Mouse (Mus musculus): ENCODE measurements around the gene Olfr1248. TPM values are rescaled to one million over a fixed set of nuclear protein-coding genes. Genes with fewer than 3 reads are reported as not detected.

Gene Olfr1248
- polyA plus RNA-seq (2014; fragmentation: Illumina TruSeq; extraction: RNeasy Lipid Tissue Mini Kit (QIAGEN cat#74804); ENCODE audit: low read depth, low replicate concordance) = not detected

GRCm38 (mm10) chr2:89618145-89618544 is at the start of gene Olfr1248:
Gene Olfr1248, minus strand, starts transcription at chr2:89618245.

DNA sequence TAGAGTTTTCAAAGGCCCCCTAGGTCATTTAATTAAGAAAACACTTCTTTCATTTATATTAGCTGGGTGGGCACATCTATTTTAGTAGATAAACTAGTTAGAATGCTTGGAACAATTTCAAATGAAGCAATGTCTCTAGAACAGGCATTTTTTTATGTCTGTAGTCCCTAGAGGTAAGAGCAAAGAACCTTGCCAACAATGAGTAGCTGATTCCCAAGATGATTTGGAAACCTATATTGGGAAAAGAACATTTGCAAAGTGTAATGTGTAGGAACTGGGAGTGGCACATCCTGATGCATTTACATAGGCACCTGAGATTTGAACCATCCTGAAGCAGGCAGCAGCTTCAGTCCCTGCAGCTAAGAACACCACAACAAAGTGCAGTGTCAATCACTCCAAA is 43.3 kb upstream of the Olfr1248 start, which contains the start of gene Olfr1250:
Gene Olfr1250, minus strand, starts transcription at position 101 of the 400 bp plus-strand sequence.

GRCm38 (mm10) chr2:89634883-89635282 is 16.8 kb upstream of the Olfr1248 start, which contains the start of gene Olfr1249:
Gene Olfr1249, minus strand, starts transcription at chr2:89634983.

DNA sequence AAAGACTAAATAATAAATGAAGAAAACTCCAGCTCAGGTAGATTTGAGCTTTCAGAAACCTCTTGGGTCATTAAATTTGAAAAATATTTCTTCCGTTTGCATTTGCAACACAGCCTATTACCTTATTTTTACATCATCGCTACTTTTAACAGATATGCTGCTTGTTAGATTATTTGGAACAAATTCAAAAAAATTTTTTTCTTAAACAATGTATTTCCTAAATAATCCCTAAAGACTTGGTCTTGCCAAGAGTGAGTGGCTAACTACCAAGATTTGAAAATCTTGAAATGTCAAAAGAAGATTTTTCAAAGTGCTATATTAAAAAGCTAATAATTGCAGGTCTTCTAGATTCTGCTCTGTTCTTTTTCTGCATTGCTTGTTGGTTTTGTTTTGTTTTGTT is 4.0 kb downstream of the Olfr1248 start, which contains the start of gene Olfr1247:
Gene Olfr1247, minus strand, starts transcription at position 101 of the 400 bp plus-strand sequence.

GRCm38 (mm10) chr2:89593057-89593456 is 25.0 kb downstream of the Olfr1248 start, which contains the start of gene Olfr1246:
Gene Olfr1246, minus strand, starts transcription at chr2:89593157.

GRCm38 (mm10) chr2:89578347-89578746 is 39.7 kb downstream of the Olfr1248 start, which contains the start of gene Olfr1245:
Gene Olfr1245, minus strand, starts transcription at chr2:89578447.

Other genes starting within 250 kb of the Olfr1248 start
- not detected for gene Olfr1238, start 208.6 kb downstream of the Olfr1248 start, polyA plus RNA-seq (2014; fragmentation: Illumina TruSeq; extraction: RNeasy Lipid Tissue Mini Kit (QIAGEN cat#74804); ENCODE audit: low read depth, low replicate concordance)
- gene Olfr1239, start 197.8 kb downstream of the Olfr1248 start, polyA plus RNA-seq (2014; fragmentation: Illumina TruSeq; extraction: RNeasy Lipid Tissue Mini Kit (QIAGEN cat#74804); ENCODE audit: low read depth, low replicate concordance) = not detected
- not detected for gene Olfr1240, start 175.2 kb downstream of the Olfr1248 start, polyA plus RNA-seq (2014; fragmentation: Illumina TruSeq; extraction: RNeasy Lipid Tissue Mini Kit (QIAGEN cat#74804); ENCODE audit: low read depth, low replicate concordance)
- not detected for gene Olfr1241, start 131.1 kb downstream of the Olfr1248 start, polyA plus RNA-seq (2014; fragmentation: Illumina TruSeq; extraction: RNeasy Lipid Tissue Mini Kit (QIAGEN cat#74804); ENCODE audit: low read depth, low replicate concordance)
- gene Olfr1242, start 119.9 kb downstream of the Olfr1248 start, polyA plus RNA-seq (2014; fragmentation: Illumina TruSeq; extraction: RNeasy Lipid Tissue Mini Kit (QIAGEN cat#74804); ENCODE audit: low read depth, low replicate concordance) = not detected
- not detected for gene Olfr1243, start 86.8 kb downstream of the Olfr1248 start, polyA plus RNA-seq (2014; fragmentation: Illumina TruSeq; extraction: RNeasy Lipid Tissue Mini Kit (QIAGEN cat#74804); ENCODE audit: low read depth, low replicate concordance)
- gene Olfr1245, start 39.8 kb downstream of the Olfr1248 start, polyA plus RNA-seq (2014; fragmentation: Illumina TruSeq; extraction: RNeasy Lipid Tissue Mini Kit (QIAGEN cat#74804); ENCODE audit: low read depth, low replicate concordance) = not detected
- gene Olfr1246, start 25.1 kb downstream of the Olfr1248 start, polyA plus RNA-seq (2014; fragmentation: Illumina TruSeq; extraction: RNeasy Lipid Tissue Mini Kit (QIAGEN cat#74804); ENCODE audit: low read depth, low replicate concordance) = not detected
- not detected for gene Olfr1247, start 4.1 kb downstream of the Olfr1248 start, polyA plus RNA-seq (2014; fragmentation: Illumina TruSeq; extraction: RNeasy Lipid Tissue Mini Kit (QIAGEN cat#74804); ENCODE audit: low read depth, low replicate concordance)
- not detected for gene Olfr1249, start 16.7 kb upstream of the Olfr1248 start, polyA plus RNA-seq (2014; fragmentation: Illumina TruSeq; extraction: RNeasy Lipid Tissue Mini Kit (QIAGEN cat#74804); ENCODE audit: low read depth, low replicate concordance)
- gene Olfr1250, start 43.2 kb upstream of the Olfr1248 start, polyA plus RNA-seq (2014; fragmentation: Illumina TruSeq; extraction: RNeasy Lipid Tissue Mini Kit (QIAGEN cat#74804); ENCODE audit: low read depth, low replicate concordance) = 0.18 TPM
- gene Olfr1251, start 53.7 kb upstream of the Olfr1248 start, polyA plus RNA-seq (2014; fragmentation: Illumina TruSeq; extraction: RNeasy Lipid Tissue Mini Kit (QIAGEN cat#74804); ENCODE audit: low read depth, low replicate concordance) = 0.34 TPM
- gene Olfr1252, start 106.8 kb upstream of the Olfr1248 start, polyA plus RNA-seq (2014; fragmentation: Illumina TruSeq; extraction: RNeasy Lipid Tissue Mini Kit (QIAGEN cat#74804); ENCODE audit: low read depth, low replicate concordance) = not detected
- not detected for gene Olfr1253, start 138.8 kb upstream of the Olfr1248 start, polyA plus RNA-seq (2014; fragmentation: Illumina TruSeq; extraction: RNeasy Lipid Tissue Mini Kit (QIAGEN cat#74804); ENCODE audit: low read depth, low replicate concordance)
- not detected for gene Olfr1254, start 175.4 kb upstream of the Olfr1248 start, polyA plus RNA-seq (2014; fragmentation: Illumina TruSeq; extraction: RNeasy Lipid Tissue Mini Kit (QIAGEN cat#74804); ENCODE audit: low read depth, low replicate concordance)
- gene Olfr1255, start 193.8 kb upstream of the Olfr1248 start, polyA plus RNA-seq (2014; fragmentation: Illumina TruSeq; extraction: RNeasy Lipid Tissue Mini Kit (QIAGEN cat#74804); ENCODE audit: low read depth, low replicate concordance) = not detected
- not detected for gene Olfr1256, start 223.3 kb upstream of the Olfr1248 start, polyA plus RNA-seq (2014; fragmentation: Illumina TruSeq; extraction: RNeasy Lipid Tissue Mini Kit (QIAGEN cat#74804); ENCODE audit: low read depth, low replicate concordance)
- not detected for gene Olfr48, start 230.0 kb upstream of the Olfr1248 start, polyA plus RNA-seq (2014; fragmentation: Illumina TruSeq; extraction: RNeasy Lipid Tissue Mini Kit (QIAGEN cat#74804); ENCODE audit: low read depth, low replicate concordance)